Comparison of ENCODE assay signal across 31 mouse cellular contexts in genomic region chr14:122639168-122639720, GRCm38 (mm10).
"Had no signal": no experiment of that assay in that cellular context is flagged by ENCODE, and none has a peak within 500 bp of the region (broad histone marks: within the 10 kb centered on the region; RNA-seq: fewer than 3 reads in every experiment).

No protein-coding gene starts in this region.

- ATAC-seq: liver, embryonic 12.5 days; liver, postnatal 0 days; lung, postnatal 0 days; midbrain, embryonic 13.5 days; midbrain, embryonic 15.5 days; midbrain, embryonic 16.5 days had no signal

- H3K27me3 ChIP-seq: limb, embryonic 12.5 days; limb, embryonic 13.5 days; limb, embryonic 15.5 days; liver, embryonic 12.5 days; liver, embryonic 13.5 days; liver, embryonic 15.5 days; lung, embryonic 15.5 days; megakaryocyte, embryonic 14.5 days; midbrain, embryonic 12.5 days; midbrain, embryonic 13.5 days; midbrain, embryonic 15.5 days; neural tube, embryonic 12.5 days had no signal

- DNase-seq: left cerebral cortex, postnatal 4 days; liver; liver, embryonic 13.5 days; liver, postnatal 0 days; lung, adult 18-20 months; lung, adult 2 months; lung, embryonic 14.5 days; lung, postnatal 10 days; lung, postnatal 14 days; lung, postnatal 36 days; lung, postnatal 4 days; midbrain, embryonic 14.5 days had no signal

- H3K4me1 ChIP-seq: limb, embryonic 15.5 days; liver, embryonic 12.5 days; liver, embryonic 13.5 days; liver, embryonic 15.5 days; lung, embryonic 15.5 days; midbrain, embryonic 15.5 days; neural tube, embryonic 12.5 days had no signal

- H3K9ac ChIP-seq: limb, embryonic 12.5 days; limb, embryonic 13.5 days; limb, embryonic 15.5 days; liver, embryonic 12.5 days; liver, embryonic 13.5 days; liver, embryonic 14.5 days; liver, embryonic 15.5 days; liver, postnatal 0 days; lung, embryonic 14.5 days; lung, embryonic 15.5 days; midbrain, embryonic 12.5 days; midbrain, embryonic 13.5 days; midbrain, embryonic 15.5 days; neural tube, embryonic 12.5 days had no signal

- H3K9me3 ChIP-seq: limb, embryonic 10.5 days; limb, embryonic 12.5 days; limb, embryonic 13.5 days; limb, embryonic 15.5 days; liver, embryonic 12.5 days; liver, embryonic 13.5 days; liver, embryonic 15.5 days; lung, embryonic 15.5 days; megakaryocyte, embryonic 14.5 days; midbrain, embryonic 10.5 days; midbrain, embryonic 12.5 days; midbrain, embryonic 13.5 days; midbrain, embryonic 15.5 days; neural tube, embryonic 12.5 days had no signal

- H3K27ac ChIP-seq: left cerebral cortex, adult 2 months; limb, embryonic 10.5 days; limb, embryonic 12.5 days; limb, embryonic 13.5 days; limb, embryonic 15.5 days; liver, embryonic 12.5 days; liver, embryonic 13.5 days; liver, embryonic 14.5 days; liver, embryonic 15.5 days; lung, embryonic 15.5 days; macrophage; midbrain, embryonic 10.5 days; midbrain, embryonic 12.5 days; midbrain, embryonic 13.5 days; midbrain, embryonic 15.5 days; neural tube, embryonic 12.5 days had no signal

- H3K4me3 ChIP-seq: left cerebral cortex, adult 2 months; limb, embryonic 10.5 days; limb, embryonic 12.5 days; limb, embryonic 13.5 days; limb, embryonic 15.5 days; liver, embryonic 12.5 days; liver, embryonic 13.5 days; liver, embryonic 15.5 days; lung, embryonic 15.5 days; megakaryocyte, embryonic 14.5 days; midbrain, embryonic 10.5 days; midbrain, embryonic 12.5 days; midbrain, embryonic 13.5 days; midbrain, embryonic 15.5 days; myocyte; neural tube, embryonic 12.5 days had no signal

- H3K36me3 ChIP-seq: limb, embryonic 10.5 days; limb, embryonic 12.5 days; limb, embryonic 13.5 days; limb, embryonic 15.5 days; liver, embryonic 12.5 days; liver, embryonic 13.5 days; liver, embryonic 15.5 days; lung, embryonic 15.5 days; midbrain, embryonic 10.5 days; midbrain, embryonic 12.5 days; midbrain, embryonic 13.5 days; midbrain, embryonic 15.5 days; neural tube, embryonic 12.5 days had no signal
